Mouse (Mus musculus) liver, embryonic 18 days (tissue): Measurements from ENCODE around the gene Borcs8. TPM values are rescaled to one million over a fixed set of nuclear protein-coding genes. Genes with fewer than 3 reads are reported as not detected.

Experiments
- polyA plus RNA-seq: library from polyadenylated mRNA; depleted of rRNA; stranded (reverse); fragments of >200 nt; gene quantifications from 2 replicates; pipeline ENCODE4 v1.2.3, GENCODE M21; 2012; rRNA removed

Gene Borcs8
- polyA plus RNA-seq: 24.7 and 27.1 TPM in 2 replicates

GRCm38 (mm10) chr8:70139026-70139857 is at the start of gene Borcs8, which contains the start of the genes Rfxank and Mef2b:
Gene Borcs8 (plus strand): TSS chr8:70139499.
Gene Rfxank (minus strand): TSS chr8:70139154.
Gene Mef2b (plus strand): TSS chr8:70139711.

GRCm38 (mm10) chr8:70120667-70121066 is 18.6 kb upstream of the Borcs8 start, which contains the start of gene Ncan:
Gene Ncan (minus strand): TSS chr8:70120873.

GRCm38 (mm10) chr8:70131166-70131883 is 8.0 kb upstream of the Borcs8 start, which contains the start of gene Nr2c2ap:
Gene Nr2c2ap (plus strand): TSS chr8:70131333.

GRCm38 (mm10) chr8:70172043-70172681 is 32.9 kb downstream of the Borcs8 start, which contains the start of gene Tmem161a:
Gene Tmem161a (plus strand): TSS chr8:70172356.

Other genes with a start within 250 kb of the Borcs8 start
- gene Tssk6, start 237.3 kb upstream of the Borcs8 start, polyA plus RNA-seq: 0.22 and 0.24 TPM in 2 replicates
- 62.7 and 63.0 TPM in 2 replicates for gene Ndufa13, start 236.9 kb upstream of the Borcs8 start, polyA plus RNA-seq
- 0.44 and 0.46 TPM in 2 replicates for gene Yjefn3, start 236.8 kb upstream of the Borcs8 start, polyA plus RNA-seq
- 12.3 and 13.6 TPM in 2 replicates for gene Gatad2a, start 143.1 kb upstream of the Borcs8 start, polyA plus RNA-seq
- gene Mau2, start 96.8 kb upstream of the Borcs8 start, polyA plus RNA-seq: 19.7 and 22.0 TPM in 2 replicates
- gene Sugp1, start 96.7 kb upstream of the Borcs8 start, polyA plus RNA-seq: 5.8 and 6.6 TPM in 2 replicates
- gene Tm6sf2, start 66.6 kb upstream of the Borcs8 start, polyA plus RNA-seq: 1.7 and 3.0 TPM in 2 replicates
- gene Hapln4, start 56.0 kb upstream of the Borcs8 start, polyA plus RNA-seq: 0.02 and 0.05 TPM in 2 replicates
- gene Ncan, start 18.6 kb upstream of the Borcs8 start, polyA plus RNA-seq: under 0.01 TPM in 1 of 2 replicates, not detected in the other
- 7.7 and 8.4 TPM in 2 replicates for gene Nr2c2ap, start 8.2 kb upstream of the Borcs8 start, polyA plus RNA-seq
- 5.7 and 7.2 TPM in 2 replicates for gene Rfxank, start 345 bp upstream of the Borcs8 start, polyA plus RNA-seq
- 0.02 and 0.06 TPM in 2 replicates for gene Mef2b, start 212 bp downstream of the Borcs8 start, polyA plus RNA-seq
- 38.5 and 51.0 TPM in 2 replicates for gene Tmem161a, start 32.9 kb downstream of the Borcs8 start, polyA plus RNA-seq
- 45.6 and 57.7 TPM in 2 replicates for gene Slc25a42, start 72.8 kb downstream of the Borcs8 start, polyA plus RNA-seq
- gene Sugp2, start 94.7 kb downstream of the Borcs8 start, polyA plus RNA-seq: 12.9 and 16.4 TPM in 2 replicates
- 7.8 and 7.9 TPM in 2 replicates for gene Armc6, start 95.0 kb downstream of the Borcs8 start, polyA plus RNA-seq
- 6.7 and 6.9 TPM in 2 replicates for gene Homer3, start 143.3 kb downstream of the Borcs8 start, polyA plus RNA-seq
- gene Ddx49, start 163.0 kb downstream of the Borcs8 start, polyA plus RNA-seq: 16.9 and 18.1 TPM in 2 replicates
- gene Cope, start 163.0 kb downstream of the Borcs8 start, polyA plus RNA-seq: 193 and 196 TPM in 2 replicates
- gene Cers1, start 176.3 kb downstream of the Borcs8 start, polyA plus RNA-seq: 0.07 and 0.09 TPM in 2 replicates
- gene Gdf1, start 190.3 kb downstream of the Borcs8 start, polyA plus RNA-seq: 0.05 TPM in 1 of 2 replicates, not detected in the other
- gene Upf1, start 213.8 kb downstream of the Borcs8 start, polyA plus RNA-seq: 9.1 and 10.4 TPM in 2 replicates
- gene Comp, start 234.1 kb downstream of the Borcs8 start, polyA plus RNA-seq: 2.0 and 2.9 TPM in 2 replicates